Mouse (Mus musculus) CH12.LX (cell line): ENCODE data around the gene Senp6. TPM values are rescaled to one million over a fixed set of nuclear protein-coding genes. Genes with fewer than 3 reads are reported as not detected.

Experiments
- DNase-seq: peaks from one replicate; pipeline ENCODE4 v3.0.0-alpha.2; 2013; ENCODE audit errors: extremely low read depth
- H3K27ac ChIP-seq: 2 replicates; pipeline ENCODE4 v1.5.1; 2012; ENCODE audit warnings: low read depth, mild to moderate bottlenecking, control low read depth, moderate library complexity; ENCODE audit not compliant: insufficient read depth
- H3K27me3 ChIP-seq: replicated peaks from 2 replicates; pipeline ENCODE3; 2012; ENCODE audit warnings: inconsistent platforms
- H3K36me3 ChIP-seq, 2 experiments: replicated peaks in 1 of 2; 2 replicates each; pipeline versions ENCODE3 to v1.6.1; 2012; ENCODE audit warnings: inconsistent platforms in 1 of 2, low read length in 1 of 2, mild to moderate bottlenecking in 1 of 2, mixed read lengths in 1 of 2, moderate library complexity in 1 of 2; ENCODE audit not compliant: control insufficient read depth in 1 of 2, insufficient read depth in 1 of 2
- H3K4me1 ChIP-seq, 2 experiments: 2 replicates each; pipeline ENCODE4 v1.6.1; 2012; ENCODE audit warnings: inconsistent platforms in 1 of 2, moderate library complexity in 1 of 2; ENCODE audit not compliant: insufficient read depth in 2 of 2, control insufficient read depth in 1 of 2
- H3K4me2 ChIP-seq: 2 replicates; pipeline ENCODE4 v1.6.1; 2012; ENCODE audit warnings: low read depth, mild to moderate bottlenecking, control low read depth; ENCODE audit not compliant: poor library complexity, insufficient read depth, severe bottlenecking
- H3K4me3 ChIP-seq, 3 experiments: fragments of 150-350 bp in 1 of 3; sonication (generic) in 1 of 3; replicated peaks in 1 of 3; 2 replicates each; pipeline versions ENCODE3 to v1.5.1; 2011 to 2012; ENCODE audit warnings: low read depth in 2 of 3, low read length in 2 of 3, mild to moderate bottlenecking in 2 of 3, moderate library complexity in 2 of 3, control low read depth in 1 of 3, improper control_type of control experiment in 1 of 3, inconsistent platforms in 1 of 3, mixed read lengths in 1 of 3; ENCODE audit not compliant: poor library complexity in 1 of 3
- H3K79me2 ChIP-seq: replicated peaks from 2 replicates; pipeline ENCODE4 v1.6.1; 2012; ENCODE audit warnings: mild to moderate bottlenecking, moderate library complexity; ENCODE audit not compliant: control insufficient read depth, poor library complexity, insufficient read depth, severe bottlenecking; ENCODE audit errors: extremely low read depth
- H3K9ac ChIP-seq: 2 replicates; pipeline ENCODE4 v1.6.1; 2012; ENCODE audit warnings: low read depth, mild to moderate bottlenecking, control low read depth, moderate library complexity; ENCODE audit not compliant: insufficient read depth
- H3K9me3 ChIP-seq: replicated peaks from 2 replicates; pipeline ENCODE3; 2012; ENCODE audit warnings: low read length, inconsistent platforms, mixed read lengths
- BHLHE40 ChIP-seq: IDR thresholded peaks from 2 replicates; pipeline ENCODE4 v1.6.1; 2011; ENCODE audit warnings: mild to moderate bottlenecking, low read depth, low read length, improper control_type of control experiment
- CHD1 ChIP-seq: IDR thresholded peaks from 2 replicates; pipeline ENCODE4 v1.6.1; 2012; ENCODE audit warnings: low read depth, low read length, improper control_type of control experiment, inconsistent platforms
- CTCF ChIP-seq, 2 experiments: IDR thresholded peaks in 1 of 2; conservative IDR thresholded peaks in 1 of 2; 2 replicates each; pipeline ENCODE4 v1.5.1; 2011 to 2012; ENCODE audit warnings: low read depth in 2 of 2, low read length in 2 of 2, improper control_type of control experiment in 1 of 2, inconsistent platforms in 1 of 2, mild to moderate bottlenecking in 1 of 2, moderate library complexity in 1 of 2
- E2F4 ChIP-seq: IDR thresholded peaks from 2 replicates; pipeline ENCODE4 v1.6.1; 2011; ENCODE audit warnings: low read depth, low read length, improper control_type of control experiment; ENCODE audit not compliant: insufficient replicate concordance
- EP300 ChIP-seq: IDR thresholded peaks from 2 replicates; pipeline ENCODE4 v1.6.1; 2011; ENCODE audit warnings: low read length, improper control_type of control experiment
- ETS1 ChIP-seq: conservative IDR thresholded peaks from 2 replicates; pipeline ENCODE4 v1.6.1; 2012; ENCODE audit warnings: low read depth, mild to moderate bottlenecking, inconsistent platforms, low read length, improper control_type of control experiment, moderate library complexity
- JUN ChIP-seq: IDR thresholded peaks from 2 replicates; pipeline ENCODE4 v1.6.1; 2011; ENCODE audit warnings: low read depth, mild to moderate bottlenecking, low read length, improper control_type of control experiment, moderate library complexity; ENCODE audit not compliant: insufficient read depth
- MAFK ChIP-seq: IDR thresholded peaks from 2 replicates; pipeline ENCODE4 v1.6.1; 2011; ENCODE audit warnings: low read length, improper control_type of control experiment; ENCODE audit not compliant: insufficient replicate concordance
- MAZ ChIP-seq: IDR thresholded peaks from 2 replicates; pipeline ENCODE4 v1.6.1; 2012; ENCODE audit warnings: low read depth, mild to moderate bottlenecking, inconsistent platforms, low read length, improper control_type of control experiment, moderate library complexity
- MEF2A ChIP-seq: IDR thresholded peaks from 2 replicates; pipeline ENCODE4 v1.6.1; 2014; ENCODE audit warnings: low read depth, mild to moderate bottlenecking, inconsistent platforms, low read length, improper control_type of control experiment, borderline replicate concordance
- NRF1 ChIP-seq: IDR thresholded peaks from 2 replicates; pipeline ENCODE4 v1.6.1; 2014; ENCODE audit warnings: low read depth, mild to moderate bottlenecking, inconsistent platforms, low read length, improper control_type of control experiment, moderate library complexity
- RAD21 ChIP-seq: IDR thresholded peaks from 2 replicates; pipeline ENCODE4 v1.6.1; 2011; ENCODE audit warnings: low read depth, mild to moderate bottlenecking, low read length, improper control_type of control experiment, moderate library complexity
- SMC3 ChIP-seq: IDR thresholded peaks from 2 replicates; pipeline ENCODE4 v1.6.1; 2011; ENCODE audit warnings: low read depth, low read length, improper control_type of control experiment
- TBP ChIP-seq: conservative IDR thresholded peaks from 2 replicates; pipeline ENCODE4 v1.6.1; 2011; ENCODE audit warnings: low read depth, low read length, improper control_type of control experiment
- TCF12 ChIP-seq: IDR thresholded peaks from 2 replicates; pipeline ENCODE4 v1.6.1; 2014; ENCODE audit warnings: low read depth, mild to moderate bottlenecking, inconsistent platforms, low read length, improper control_type of control experiment
- UBTF ChIP-seq: IDR thresholded peaks from 2 replicates; pipeline ENCODE4 v1.6.1; 2012; ENCODE audit warnings: low read depth, mild to moderate bottlenecking, inconsistent platforms, low read length, improper control_type of control experiment, moderate library complexity
- USF2 ChIP-seq: conservative IDR thresholded peaks from 2 replicates; pipeline ENCODE4 v1.6.1; 2011; ENCODE audit warnings: low read depth, low read length, improper control_type of control experiment
- ZKSCAN1 ChIP-seq: IDR thresholded peaks from 2 replicates; pipeline ENCODE4 v1.6.1; 2012; ENCODE audit warnings: low read depth, inconsistent platforms, low read length, improper control_type of control experiment, borderline replicate concordance
- ZNF384 ChIP-seq: IDR thresholded peaks from 2 replicates; pipeline ENCODE4 v1.6.1; 2012; ENCODE audit warnings: low read depth, low read length, improper control_type of control experiment, inconsistent platforms
- dilution Hi-C: fragments of 300-500 bp; cut with MboI; formaldehyde crosslinking; loops from 2 replicates; pipeline ENCODE4 v1.14.3; 2020; ENCODE audit warnings: low sequenced_read_pairs; ENCODE audit not compliant: extremely low pct_unique_long_range_greater_than_20kb, extremely low pct_ligation_motif_present
- in situ Hi-C: fragments of 300-500 bp; cut with MboI; formaldehyde crosslinking; loops from 3 replicates; pipeline ENCODE4 v1.14.3; 2019; ENCODE audit warnings: low sequenced_read_pairs, low pct_ligation_motif_present, low pct_unique_long_range_greater_than_20kb, mixed read lengths
- polyA plus RNA-seq: library from polyadenylated mRNA; unstranded; fragments of >175 nt; gene quantifications from 2 replicates; pipeline ENCODE4 v1.2.1, GENCODE M21; 2012; ENCODE audit warnings: low read depth; ENCODE audit not compliant: insufficient read length
- total RNA-seq, 2 experiments: library from RNA; depleted of rRNA; stranded (reverse); fragments of 300-350 nt in 1 of 2; fragments of >200 nt in 1 of 2; gene quantifications; 2 replicates each; pipeline ENCODE4 v1.2.3; 2012 to 2014

Gene Senp6
- total and polyA plus RNA-seq, 3 experiments: 97.5 to 167 (median 113) TPM

- TF ChIP-seq NRF1 (no peak), CHD1 (peak; percentile 39; the same call in 1 of the 2 replicates)
- Histone ChIP-seq H3K9me3 (peaks cover 6% of the 10 kb centered on the region), H3K4me3 (peak overlapping the region; percentile 45 to 86 (median 83)), H3K79me2 (peaks cover 66% of the 10 kb centered on the region), H3K4me2 (peak overlapping the region; percentile 54), H3K9ac (peak overlapping the region; percentile 99), H3K27me3 (no peaks in the 10 kb centered on the region), H3K4me1 (peaks cover 13 to 31% of the 10 kb centered on the region in 2 experiments), H3K27ac (no peak overlapping the region), H3K36me3 (no peaks in the 10 kb centered on the region)
- dilution Hi-C loops (no loop called here), in situ Hi-C loops (no loop called here)
- DNase-seq: no peak
Observed at GRCm38 (mm10) chr9:80068735-80069315, 2.1 kb downstream of the Senp6 start.

DNA sequence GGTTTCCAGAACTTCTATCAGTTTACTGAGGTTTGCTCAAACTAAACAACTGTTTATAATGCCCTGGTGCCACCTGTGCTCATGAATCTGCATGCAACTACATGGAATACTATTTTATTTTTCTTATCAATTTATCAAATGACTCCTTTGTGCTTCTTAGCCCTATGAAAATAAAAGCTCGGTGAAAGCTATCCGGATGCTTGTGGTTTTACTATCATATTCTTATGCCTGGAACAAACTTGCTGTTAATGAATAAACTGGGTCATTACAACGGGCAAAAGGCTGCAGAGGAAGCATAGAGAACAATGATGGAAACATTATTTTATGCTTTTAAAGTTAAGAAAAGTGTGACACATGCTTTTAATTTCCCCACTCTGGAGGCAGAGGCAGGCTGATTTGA is 3.3 kb downstream of the Senp6 start:
- peak overlapping the region in 2 of 3 experiments; percentile 20 to 83 for H3K4me3 ChIP-seq
- in situ Hi-C loops: no loop called here
- H3K27ac ChIP-seq: no peak overlapping the region
- DNase-seq: no peak
- no peak for TF ChIP-seq ZNF384
- no peak for TF ChIP-seq RAD21
- TF ChIP-seq JUN: no peak
- TF ChIP-seq BHLHE40: no peak
- no peak for TF ChIP-seq UBTF
- no peak for TF ChIP-seq USF2
- TF ChIP-seq EP300: no peak
- TF ChIP-seq NRF1: no peak
- no peak for TF ChIP-seq CTCF (conservative IDR thresholded peaks at IDR 0.05 in 1 of 2, IDR thresholded peaks at IDR 0.05 in 1 of 2; ENCODE audit: low read depth in 2 of 2, low read length in 2 of 2)
- no peak for TF ChIP-seq MAFK
- no peak for TF ChIP-seq TBP
- TF ChIP-seq E2F4: no peak
- no peak for TF ChIP-seq ZKSCAN1
- TF ChIP-seq TCF12: no peak
- TF ChIP-seq SMC3: no peak
- no peak for TF ChIP-seq ETS1
- TF ChIP-seq MEF2A: no peak
- TF ChIP-seq MAZ: no peak
- H3K9me3 ChIP-seq: peaks cover 1% of the 10 kb centered on the region
- H3K27me3 ChIP-seq: no peaks in the 10 kb centered on the region
- H3K4me2 ChIP-seq: peak overlapping the region; percentile 57; the same call in 1 of the 2 replicates
- dilution Hi-C loops: no loop called here
- H3K36me3 ChIP-seq: no peaks in the 10 kb centered on the region
- H3K9ac ChIP-seq: no peak overlapping the region
- peaks cover 19 to 43% of the 10 kb centered on the region in 2 experiments for H3K4me1 ChIP-seq
- peaks cover 78% of the 10 kb centered on the region for H3K79me2 ChIP-seq
